Mouse (Mus musculus) liver, postnatal 0 days (tissue): ENCODE results near the gene Lrmda. TPM values are rescaled to one million over a fixed set of nuclear protein-coding genes. Genes with fewer than 3 reads are reported as not detected.

Experiments
- ATAC-seq: fragments of 200-750 bp; cut with Nextera tagmentation; 2 replicates; pipeline ENCODE4 v1.8.0; 2017; ENCODE audit warnings: mild to moderate bottlenecking, moderate library complexity
- DNase-seq: peaks from one replicate; pipeline ENCODE4 v3.0.0-alpha.2; 2016
- H3K27ac ChIP-seq: fragments of 300-500 bp; sonication (generic); 2 replicates; pipeline ENCODE4 v1.5.1; 2014; ENCODE audit warnings: antibody characterized with exemption, moderate library complexity, mild to moderate bottlenecking, low read depth
- H3K27me3 ChIP-seq: fragments of 300-500 bp; sonication (generic); 2 replicates; pipeline ENCODE4 v1.6.1; 2014; ENCODE audit warnings: low read length, control low read depth, mixed read lengths; ENCODE audit not compliant: insufficient read depth
- H3K36me3 ChIP-seq: fragments of 300-500 bp; sonication (generic); replicated peaks from 2 replicates; pipeline ENCODE4 v1.6.1; 2014; ENCODE audit warnings: mild to moderate bottlenecking, control low read depth, low read length, moderate library complexity, mixed read lengths; ENCODE audit not compliant: insufficient read depth
- H3K4me1 ChIP-seq: fragments of 300-500 bp; sonication (generic); 2 replicates; pipeline ENCODE4 v1.6.1; 2014; ENCODE audit warnings: antibody characterized with exemption, mild to moderate bottlenecking, control low read depth; ENCODE audit not compliant: insufficient read depth
- H3K4me2 ChIP-seq: fragments of 300-500 bp; sonication (generic); 2 replicates; pipeline ENCODE4 v1.6.1; 2014; ENCODE audit warnings: low read depth, mild to moderate bottlenecking, low read length, moderate library complexity, mixed read lengths
- H3K4me3 ChIP-seq: fragments of 300-500 bp; sonication (generic); 2 replicates; pipeline ENCODE4 v1.5.1; 2014; ENCODE audit warnings: low read depth, low read length
- H3K9ac ChIP-seq: fragments of 300-500 bp; sonication (generic); replicated peaks from 2 replicates; pipeline ENCODE4 v1.6.1; 2014; ENCODE audit warnings: mild to moderate bottlenecking, moderate library complexity
- H3K9me3 ChIP-seq: fragments of 300-500 bp; sonication (generic); 2 replicates; pipeline ENCODE4 v1.6.1; 2016; ENCODE audit warnings: mild to moderate bottlenecking, control low read depth, low read length, mixed read lengths
- CTCF ChIP-seq: sonication (generic); IDR thresholded peaks from 2 replicates; pipeline ENCODE4 v1.5.1; 2016; ENCODE audit warnings: antibody characterized with exemption, low read depth
- EP300 ChIP-seq: IDR thresholded peaks from 2 replicates; pipeline ENCODE4 v1.6.1; 2016; ENCODE audit warnings: antibody characterized with exemption, low read depth, mild to moderate bottlenecking
- WGBS: fragments of 180-500 bp; shearing (Covaris S2); extraction: QIAGEN DNeasy Blood & Tissue Kit; methylation state at CpG from one replicate; pipeline ENCODE4 v1.1.7; 2014; ENCODE audit not compliant: insufficient replicate concordance; 5-methylcytosine and 5-hydroxymethylcytosine counted together
- microRNA-seq: library from miRNA; unstranded; fragments of <30 nt; microRNA quantifications from one replicate; pipeline ENCODE4, GENCODE M21; 2016
- polyA plus RNA-seq: library from polyadenylated mRNA; unstranded; fragments of >200 nt; fragmentation: Nextera tagmentation; extraction: Ambion mirVana; gene quantifications from 2 replicates; pipeline ENCODE4 v1.2.1, GENCODE M21; 2015

The Lrmda gene
- polyA plus RNA-seq, 1 experiment from 2014 or later = 0.28 TPM

- H3K9me3 ChIP-seq = no peaks in the 10 kb centered on the region
- H3K4me3 ChIP-seq = no peak overlapping the region
- no peaks in the 10 kb centered on the region for H3K36me3 ChIP-seq
- no peaks in the 10 kb centered on the region for H3K27me3 ChIP-seq
- no peak overlapping the region for H3K9ac ChIP-seq
- no peak for TF ChIP-seq EP300
- no peak for TF ChIP-seq CTCF
- 48% methylated on average over 1 of the region's 1 CpGs for WGBS
- no peak for ATAC-seq
- H3K27ac ChIP-seq = no peak overlapping the region
- H3K4me1 ChIP-seq = no peaks in the 10 kb centered on the region
- no peak overlapping the region for H3K4me2 ChIP-seq
- no peak for DNase-seq
These were observed 1065.3 kb downstream of the Lrmda start for GRCm38 (mm10) chr14:23084797-23085196.

- ATAC-seq (no peak), DNase-seq (no peak)
- no peak for TF ChIP-seq EP300
- TF ChIP-seq CTCF = no peak
These were observed 1073.8 kb downstream of the Lrmda start for GRCm38 (mm10) chr14:23093306-23093705.

GRCm38 (mm10) chr14:23094546-23095157 is 1075.1 kb downstream of the Lrmda start:
- no peak for DNase-seq
- WGBS = 62% methylated on average over 5 of the region's 5 CpGs
- TF ChIP-seq EP300 (no peak), CTCF (no peak)

More at GRCm38 (mm10) chr14:23093306-23093705, 1073.8 kb downstream of the Lrmda start:
- Histone ChIP-seq H3K9ac (no peak overlapping the region), H3K27ac (no peak overlapping the region), H3K9me3 (no peaks in the 10 kb centered on the region), H3K27me3 (no peaks in the 10 kb centered on the region), H3K4me3 (no peak overlapping the region), H3K4me1 (no peaks in the 10 kb centered on the region), H3K4me2 (no peak overlapping the region), H3K36me3 (no peaks in the 10 kb centered on the region)
- whole genome bisulfite sequencing = 62% methylated on average over 4 of the region's 4 CpGs

GRCm38 (mm10) chr14:23095158-23096016 is 1075.9 kb downstream of the Lrmda start:
- 69% methylated on average over 10 of the region's 10 CpGs for WGBS
- Histone ChIP-seq H3K36me3 (no peaks in the 10 kb centered on the region), H3K27me3 (no peaks in the 10 kb centered on the region), H3K4me1 (no peaks in the 10 kb centered on the region), H3K27ac (no peak overlapping the region), H3K9ac (no peak overlapping the region), H3K4me3 (no peak overlapping the region), H3K4me2 (no peak overlapping the region), H3K9me3 (no peaks in the 10 kb centered on the region)
- TF ChIP-seq CTCF (no peak), EP300 (no peak)
- no peak for ATAC-seq
- no peak for DNase-seq

More at GRCm38 (mm10) chr14:23094546-23095157, 1075.1 kb downstream of the Lrmda start:
- ATAC-seq = no peak
- no peak overlapping the region for H3K27ac ChIP-seq
- H3K36me3 ChIP-seq = no peaks in the 10 kb centered on the region
- H3K9ac ChIP-seq = no peak overlapping the region
- H3K4me3 ChIP-seq = no peak overlapping the region
- H3K4me2 ChIP-seq = no peak overlapping the region
- H3K4me1 ChIP-seq = no peaks in the 10 kb centered on the region
- no peaks in the 10 kb centered on the region for H3K9me3 ChIP-seq
- H3K27me3 ChIP-seq = no peaks in the 10 kb centered on the region

GRCm38 (mm10) chr14:23096017-23096336 is 1076.5 kb downstream of the Lrmda start:
- Histone ChIP-seq H3K4me2 (no peak overlapping the region), H3K27me3 (no peaks in the 10 kb centered on the region), H3K36me3 (no peaks in the 10 kb centered on the region), H3K4me1 (no peaks in the 10 kb centered on the region), H3K9me3 (no peaks in the 10 kb centered on the region), H3K9ac (no peak overlapping the region), H3K27ac (no peak overlapping the region), H3K4me3 (no peak overlapping the region)
- DNase-seq (no peak), ATAC-seq (no peak)
- TF ChIP-seq EP300 (no peak), CTCF (no peak)
- WGBS = 58% methylated on average over 3 of the region's 3 CpGs

GRCm38 (mm10) chr14:23096405-23096804 is 1076.9 kb downstream of the Lrmda start:
- H3K9ac ChIP-seq = no peak overlapping the region

More at GRCm38 (mm10) chr14:23096405-23096804, 1076.9 kb downstream of the Lrmda start:
- Histone ChIP-seq H3K4me3 (no peak overlapping the region), H3K4me1 (no peaks in the 10 kb centered on the region), H3K27ac (no peak overlapping the region), H3K9me3 (no peaks in the 10 kb centered on the region), H3K27me3 (no peaks in the 10 kb centered on the region), H3K4me2 (no peak overlapping the region), H3K36me3 (no peaks in the 10 kb centered on the region)
- ATAC-seq (no peak), DNase-seq (no peak)
- no peak for TF ChIP-seq CTCF
- TF ChIP-seq EP300 = no peak
- 62% methylated on average over 4 of the region's 4 CpGs for WGBS

Small RNAs within 50 kb of the gene (microRNA-seq; reads per million reads assigned to microRNA genes)
- gene Gm27532 = not detected

Other genes with a start within 250 kb of the Lrmda start
- gene Vdac2, start 194.5 kb upstream of the Lrmda start, polyA plus RNA-seq = 128 and 129 TPM in 2 replicates
- 14.2 TPM in 2 replicates for gene Comtd1, start 170.7 kb upstream of the Lrmda start, polyA plus RNA-seq
- 0.99 and 1.1 TPM in 2 replicates for gene Zfp503, start 30.1 kb upstream of the Lrmda start, polyA plus RNA-seq